Mouse (Mus musculus) thymus, adult 2 months (tissue): ENCODE results near the gene Epha7. TPM values are rescaled to one million over a fixed set of nuclear protein-coding genes. Genes with fewer than 3 reads are reported as not detected.

Experiments used
- DNase-seq: peaks from one replicate; pipeline ENCODE4 v3.0.0; 2021
- H3K27ac ChIP-seq: fragments of 200-500 bp; 2 replicates; pipeline ENCODE4 v1.5.1; 2012; ENCODE audit warnings: low read length, control low read depth; ENCODE audit not compliant: control insufficient read depth, insufficient read depth
- H3K27me3 ChIP-seq: fragments of 200-500 bp; 2 replicates; pipeline ENCODE4 v1.6.1; 2012; ENCODE audit warnings: mild to moderate bottlenecking, low read length, moderate library complexity, mixed read lengths; ENCODE audit not compliant: control insufficient read depth, insufficient read depth
- H3K36me3 ChIP-seq: fragments of 200-500 bp; 2 replicates; pipeline ENCODE4 v1.6.1; 2012; ENCODE audit warnings: mild to moderate bottlenecking, low read length, moderate library complexity; ENCODE audit not compliant: control insufficient read depth, insufficient read depth
- H3K4me1 ChIP-seq: fragments of 200-500 bp; replicated peaks from 2 replicates; pipeline ENCODE4 v1.6.1; 2012; ENCODE audit warnings: low read length; ENCODE audit not compliant: control insufficient read depth, insufficient read depth
- H3K4me3 ChIP-seq: fragments of 200-500 bp; 2 replicates; pipeline ENCODE4 v1.5.1; 2012; ENCODE audit warnings: mild to moderate bottlenecking, low read length, control low read depth, moderate library complexity; ENCODE audit not compliant: control insufficient read depth, insufficient read depth
- CTCF ChIP-seq: fragments of 200-500 bp; IDR thresholded peaks from 2 replicates; pipeline ENCODE4 v1.5.1; 2012; ENCODE audit warnings: mild to moderate bottlenecking, control low read depth, low read length, moderate library complexity, borderline replicate concordance; ENCODE audit not compliant: control insufficient read depth, poor library complexity, insufficient read depth; ENCODE audit errors: extremely low read depth
- POLR2A ChIP-seq: fragments of 200-500 bp; IDR thresholded peaks from 2 replicates; pipeline ENCODE4 v1.6.1; 2012; ENCODE audit warnings: mild to moderate bottlenecking, low read length, control low read depth, moderate library complexity; ENCODE audit not compliant: control insufficient read depth, poor library complexity, insufficient read depth; ENCODE audit errors: extremely low read depth
- WGBS: fragments of 180-500 bp; shearing (Covaris S2); methylation state at CpG from one replicate; pipeline ENCODE4 v1.1.7; 2018; 5-methylcytosine and 5-hydroxymethylcytosine counted together
- polyA plus RNA-seq: library from polyadenylated mRNA; depleted of rRNA; stranded (reverse); fragments of >200 nt; gene quantifications from 2 replicates; pipeline ENCODE4 v1.2.3, GENCODE M21; 2012

The Epha7 gene
- polyA plus RNA-seq, 1 experiment = 0.16 TPM

DNA sequence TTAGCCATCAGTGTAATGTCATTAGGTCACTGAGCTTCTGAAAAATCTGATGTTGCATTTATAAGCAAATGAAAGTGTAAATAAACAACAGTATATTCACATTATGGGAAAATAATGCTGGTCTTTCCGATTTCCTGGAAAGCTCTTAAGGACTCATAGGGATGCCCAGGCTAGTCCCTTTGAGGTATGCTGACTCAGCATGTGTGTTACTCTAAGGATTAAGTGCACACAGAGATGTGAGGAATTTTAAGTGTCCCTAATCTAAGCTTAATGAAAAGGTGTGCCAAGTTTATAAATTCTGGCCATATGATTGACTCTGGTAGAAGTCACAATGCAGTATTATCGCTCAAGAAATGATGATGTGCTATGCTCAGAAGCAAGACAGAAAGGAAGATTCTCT is 127.8 kb downstream of the Epha7 start:
- TF ChIP-seq CTCF = no peak
- TF ChIP-seq POLR2A = no peak
- Histone ChIP-seq H3K4me3 (no peak overlapping the region), H3K36me3 (no peaks in the 10 kb centered on the region), H3K27ac (no peak overlapping the region), H3K27me3 (no peaks in the 10 kb centered on the region), H3K4me1 (no peaks in the 10 kb centered on the region)
- no peak for DNase-seq
- 99% methylated on average over 2 of the region's 2 CpGs for WGBS

DNA sequence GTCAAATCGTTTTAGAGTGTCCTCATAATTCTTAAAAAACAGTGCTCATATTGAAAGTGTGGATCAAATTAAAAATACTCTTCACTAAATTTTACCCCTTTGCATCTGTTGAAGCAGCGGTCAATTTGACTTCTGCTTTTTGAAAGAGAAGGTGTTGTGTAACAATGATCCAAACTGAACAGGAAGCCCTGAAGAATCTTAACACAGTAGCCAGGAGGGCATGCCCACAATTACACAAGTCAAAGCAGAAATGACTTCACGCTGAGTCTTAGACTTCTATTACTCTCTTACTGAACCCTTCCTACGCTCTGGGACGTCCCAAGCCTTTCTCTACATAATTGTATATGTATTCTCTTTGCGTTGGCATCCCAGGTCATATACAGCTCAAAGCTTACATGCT is 131.3 kb downstream of the Epha7 start:
- Histone ChIP-seq H3K27ac (no peak overlapping the region), H3K27me3 (no peaks in the 10 kb centered on the region), H3K36me3 (no peaks in the 10 kb centered on the region), H3K4me3 (no peak overlapping the region), H3K4me1 (no peaks in the 10 kb centered on the region)
- 16% methylated on average over 6 of the region's 6 CpGs for WGBS
- no peak for DNase-seq
- no peak for TF ChIP-seq CTCF
- no peak for TF ChIP-seq POLR2A

DNA sequence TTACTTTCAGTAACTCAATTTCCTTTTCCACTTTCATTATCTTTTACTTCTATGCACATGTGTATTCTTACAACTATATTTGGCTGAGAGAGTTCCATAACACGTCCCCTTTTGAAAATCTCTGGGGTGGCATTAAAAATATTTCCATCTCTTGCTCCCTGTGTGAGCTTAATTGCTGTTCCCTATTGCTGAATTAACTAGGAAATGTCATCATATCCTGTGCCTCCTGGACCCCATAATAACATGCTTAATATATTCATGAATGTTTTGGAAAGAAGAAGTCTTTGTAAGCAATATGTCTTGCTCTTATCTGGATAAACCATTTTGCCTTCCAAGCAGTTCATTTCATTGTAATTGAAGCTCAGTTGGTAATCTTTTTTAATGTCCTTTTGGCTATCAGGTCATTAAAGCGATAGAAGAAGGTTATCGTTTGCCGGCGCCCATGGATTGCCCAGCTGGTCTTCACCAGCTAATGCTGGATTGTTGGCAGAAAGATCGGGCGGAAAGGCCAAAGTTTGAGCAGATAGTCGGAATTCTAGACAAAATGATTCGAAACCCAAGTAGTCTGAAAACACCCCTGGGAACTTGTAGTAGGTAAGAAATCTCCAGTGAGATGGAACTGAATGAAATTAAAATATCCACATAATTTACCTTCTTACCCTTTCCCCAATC is 148.1 kb downstream of the Epha7 start:
- Histone ChIP-seq H3K4me1 (no peaks in the 10 kb centered on the region), H3K27ac (no peak overlapping the region), H3K27me3 (no peaks in the 10 kb centered on the region), H3K36me3 (no peaks in the 10 kb centered on the region), H3K4me3 (no peak overlapping the region)
- TF ChIP-seq POLR2A (no peak), CTCF (no peak)
- 93% methylated on average over 9 of the region's 9 CpGs for WGBS
- DNase-seq = no peak

DNA sequence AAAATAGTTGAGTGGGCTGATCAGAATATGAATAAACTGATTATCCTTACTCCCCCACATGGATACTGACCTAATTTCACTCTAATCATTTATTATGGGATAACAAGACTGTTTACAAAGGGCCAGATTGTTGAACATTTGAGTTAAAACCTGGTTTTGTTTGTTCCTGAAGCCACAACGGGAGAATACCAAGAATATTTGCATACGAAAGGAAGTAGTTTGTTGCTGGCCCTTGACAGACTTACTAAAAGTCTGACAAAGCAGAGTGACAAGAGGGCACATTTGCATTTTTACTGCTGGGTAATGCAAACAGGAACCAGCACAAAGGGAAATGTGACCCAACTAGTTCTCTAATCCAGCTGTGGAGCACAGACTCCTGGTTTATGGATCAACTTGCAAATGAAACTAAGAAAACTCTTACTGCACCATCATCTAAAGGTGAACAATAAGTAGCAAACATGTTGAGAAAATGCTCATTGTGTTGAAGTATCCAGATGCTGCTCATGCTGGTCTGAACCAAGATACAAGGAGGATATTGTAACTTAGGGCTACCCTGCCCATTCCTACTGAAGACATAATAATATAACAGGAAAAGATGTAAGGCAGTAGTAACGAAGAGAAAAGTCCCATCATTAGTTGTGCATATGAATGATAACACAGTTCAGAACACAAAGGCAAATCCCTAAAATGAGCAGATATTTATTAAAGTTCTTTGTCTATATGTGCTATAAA is 154.8 kb downstream of the Epha7 start:
- Histone ChIP-seq H3K27me3 (no peaks in the 10 kb centered on the region), H3K4me1 (no peaks in the 10 kb centered on the region), H3K36me3 (no peaks in the 10 kb centered on the region), H3K27ac (no peak overlapping the region), H3K4me3 (no peak overlapping the region)
- TF ChIP-seq POLR2A (no peak), CTCF (no peak)
- DNase-seq = no peak
- WGBS = 71% methylated on average over 3 of the region's 3 CpGs

DNA sequence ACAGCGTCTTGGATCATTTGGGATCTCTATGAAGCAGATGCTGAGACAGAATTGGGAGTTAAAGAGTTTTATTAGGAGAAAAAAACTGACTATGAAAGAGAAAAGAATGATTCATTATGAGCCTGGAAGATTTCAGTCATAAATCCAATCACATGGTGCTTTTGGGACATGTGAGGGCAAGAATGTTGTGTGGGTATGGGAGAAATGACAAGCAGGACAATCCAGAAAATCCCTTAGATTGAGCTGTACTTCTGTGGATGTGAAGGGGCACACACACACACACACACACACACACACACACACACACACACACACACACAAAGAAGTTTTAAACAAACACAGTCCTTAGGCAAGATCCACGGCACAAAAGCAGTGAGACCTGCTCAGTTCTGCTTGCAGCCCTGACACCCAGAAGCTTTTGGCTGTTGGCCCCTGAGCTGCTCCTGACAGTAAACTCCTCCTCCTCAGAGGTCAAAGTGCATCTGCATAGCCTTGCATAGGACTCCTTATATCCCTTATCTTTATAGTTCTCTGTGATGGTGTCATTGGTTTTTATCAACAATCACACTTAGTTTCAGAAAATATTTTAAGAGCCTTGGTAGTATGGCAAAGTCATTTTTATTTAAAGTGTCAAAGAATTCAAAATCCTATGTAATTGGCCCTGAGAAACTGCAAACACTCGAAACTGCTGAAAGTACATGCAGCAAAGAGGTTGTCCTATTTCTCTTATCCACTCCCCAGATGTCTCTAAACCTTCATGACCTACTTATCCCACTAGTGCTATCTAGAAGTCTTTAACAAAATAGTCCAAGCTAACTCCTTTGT is 185.7 kb downstream of the Epha7 start:
- WGBS = 87% methylated on average over 3 of the region's 3 CpGs
- no peaks in the 10 kb centered on the region for H3K27me3 ChIP-seq
- TF ChIP-seq POLR2A = no peak
- TF ChIP-seq CTCF = no peak
- no peak overlapping the region for H3K27ac ChIP-seq
- H3K4me1 ChIP-seq = no peaks in the 10 kb centered on the region
- no peaks in the 10 kb centered on the region for H3K36me3 ChIP-seq
- DNase-seq = no peak
- no peak overlapping the region for H3K4me3 ChIP-seq

DNA sequence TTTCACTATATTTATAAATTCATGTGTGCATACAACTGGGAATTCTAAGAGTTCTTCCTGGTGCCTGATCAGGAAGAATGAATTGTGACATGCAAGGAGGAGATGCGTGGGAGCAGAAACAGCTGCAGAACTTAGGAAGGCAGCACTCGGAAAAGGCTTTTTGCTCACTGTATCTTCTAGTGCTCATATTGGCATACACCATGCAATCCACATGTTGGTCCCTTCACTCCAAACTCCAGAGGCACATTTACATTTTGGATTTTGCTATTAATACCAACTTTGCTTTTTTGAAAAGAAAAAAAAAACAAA is 186.3 kb downstream of the Epha7 start:
- WGBS = 96% methylated on average over 2 of the region's 2 CpGs
- no peak for DNase-seq
- Histone ChIP-seq H3K36me3 (no peaks in the 10 kb centered on the region), H3K27ac (no peak overlapping the region), H3K4me1 (no peaks in the 10 kb centered on the region), H3K4me3 (no peak overlapping the region), H3K27me3 (no peaks in the 10 kb centered on the region)
- TF ChIP-seq CTCF = no peak
- no peak for TF ChIP-seq POLR2A
